Mouse (Mus musculus) hindbrain, postnatal 0 days (tissue): ENCODE measurements around the gene Cenpq. TPM values are rescaled to one million over a fixed set of nuclear protein-coding genes. Genes with fewer than 3 reads are reported as not detected.
A peak's percentile ranks its signal among the peaks of the same experiment; 100 is the strongest.

Experiments used
- ATAC-seq: fragments of 200-750 bp; cut with Nextera tagmentation; 2 replicates; pipeline ENCODE4 v1.8.0; 2017; ENCODE audit warnings: mild to moderate bottlenecking, moderate TSS enrichment, moderate library complexity
- DNase-seq: peaks from one replicate; pipeline ENCODE4 v3.0.0-alpha.2; 2015; ENCODE audit warnings: low spot score
- H3K27ac ChIP-seq: fragments of 300-500 bp; sonication (generic); 2 replicates; pipeline ENCODE4 v1.5.1; 2014; ENCODE audit warnings: mild to moderate bottlenecking
- H3K27me3 ChIP-seq: fragments of 300-500 bp; sonication (generic); 2 replicates; pipeline ENCODE4 v1.6.1; 2014; ENCODE audit warnings: low read length, mixed read lengths; ENCODE audit not compliant: insufficient read depth
- H3K36me3 ChIP-seq: fragments of 300-500 bp; sonication (generic); 2 replicates; pipeline ENCODE4 v1.6.1; 2014; ENCODE audit warnings: low read length, mixed read lengths; ENCODE audit not compliant: insufficient read depth
- H3K4me1 ChIP-seq: fragments of 300-500 bp; sonication (generic); 2 replicates; pipeline ENCODE4 v1.6.1; 2014; ENCODE audit warnings: antibody characterized with exemption, low read length, mixed read lengths; ENCODE audit not compliant: insufficient read depth
- H3K4me2 ChIP-seq: fragments of 300-500 bp; sonication (generic); 2 replicates; pipeline ENCODE4 v1.6.1; 2014; ENCODE audit warnings: low read depth, mild to moderate bottlenecking, low read length, moderate library complexity, mixed read lengths
- H3K4me3 ChIP-seq: fragments of 300-500 bp; sonication (generic); 2 replicates; pipeline ENCODE4 v1.5.1; 2014; ENCODE audit warnings: low read length
- H3K9ac ChIP-seq: fragments of 300-500 bp; sonication (generic); replicated peaks from 2 replicates; pipeline ENCODE4 v1.6.1; 2014; ENCODE audit warnings: mild to moderate bottlenecking, low read length, moderate library complexity, mixed read lengths
- H3K9me3 ChIP-seq: fragments of 300-500 bp; sonication (generic); 2 replicates; pipeline ENCODE4 v1.6.1; 2016; ENCODE audit warnings: low read length, mixed read lengths
- CTCF ChIP-seq: IDR thresholded peaks from 2 replicates; pipeline ENCODE4 v1.5.1; 2016; ENCODE audit warnings: antibody characterized with exemption, control low read depth, low read depth
- WGBS: fragments of 180-500 bp; shearing (Covaris S2); extraction: QIAGEN DNeasy Blood & Tissue Kit; methylation state at CpG from one replicate; pipeline ENCODE4 v1.1.7; 2014; 5-methylcytosine and 5-hydroxymethylcytosine counted together
- polyA plus RNA-seq: library from polyadenylated mRNA; unstranded; fragments of >200 nt; fragmentation: Nextera tagmentation; extraction: Ambion mirVana; gene quantifications from 2 replicates; pipeline ENCODE4 v1.2.1, GENCODE M21; 2015
- total RNA-seq: library from RNA; depleted of rRNA; stranded (reverse); fragments of >200 nt; gene quantifications from 2 replicates; pipeline ENCODE4 v1.2.3, GENCODE M21; 2014

Gene Cenpq
- total and polyA plus RNA-seq, 2 experiments from 2014 or later = 4.7 to 12.4 TPM

- WGBS = 6% methylated on average over 14 of the region's 14 CpGs
- ATAC-seq = peak; percentile 78
- peak; percentile 20 for DNase-seq
Measured at GRCm38 (mm10) chr17:40904721-40905154, 30.1 kb downstream of the Cenpq start.

GRCm38 (mm10) chr17:40904056-40904597 is 30.7 kb downstream of the Cenpq start:
- Histone ChIP-seq H3K4me1 (no peaks in the 10 kb centered on the region), H3K4me3 (no peak overlapping the region), H3K27ac (no peak overlapping the region), H3K4me2 (peak overlapping the region; percentile 48), H3K9ac (no peak overlapping the region), H3K9me3 (no peaks in the 10 kb centered on the region), H3K27me3 (no peaks in the 10 kb centered on the region), H3K36me3 (no peaks in the 10 kb centered on the region)
- DNase-seq = peak; percentile 4
- 5% methylated on average over 11 of the region's 11 CpGs for WGBS
- peak; percentile 36 for ATAC-seq
- TF ChIP-seq CTCF = no peak

More at GRCm38 (mm10) chr17:40904721-40905154, 30.1 kb downstream of the Cenpq start:
- Histone ChIP-seq H3K9me3 (no peaks in the 10 kb centered on the region), H3K4me3 (peak overlapping the region; percentile 18), H3K4me1 (no peaks in the 10 kb centered on the region), H3K4me2 (peak overlapping the region; percentile 48), H3K27me3 (no peaks in the 10 kb centered on the region), H3K9ac (no peak overlapping the region), H3K27ac (no peak overlapping the region), H3K36me3 (no peaks in the 10 kb centered on the region)
- no peak for TF ChIP-seq CTCF

GRCm38 (mm10) chr17:40903345-40903744 is 31.5 kb downstream of the Cenpq start:
- WGBS = 65% methylated on average over 4 of the region's 4 CpGs
- ATAC-seq = no peak
- Histone ChIP-seq H3K27me3 (no peaks in the 10 kb centered on the region), H3K27ac (no peak overlapping the region), H3K9me3 (no peaks in the 10 kb centered on the region), H3K4me1 (no peaks in the 10 kb centered on the region), H3K4me2 (no peak overlapping the region), H3K9ac (no peak overlapping the region), H3K36me3 (no peaks in the 10 kb centered on the region), H3K4me3 (no peak overlapping the region)
- no peak for DNase-seq
- no peak for TF ChIP-seq CTCF

- WGBS = 40% methylated on average over 4 of the region's 4 CpGs
- Histone ChIP-seq H3K27ac (no peak overlapping the region), H3K4me1 (no peaks in the 10 kb centered on the region), H3K27me3 (no peaks in the 10 kb centered on the region), H3K36me3 (no peaks in the 10 kb centered on the region), H3K9me3 (no peaks in the 10 kb centered on the region), H3K4me3 (no peak overlapping the region), H3K4me2 (no peak overlapping the region), H3K9ac (no peak overlapping the region)
- no peak for DNase-seq
- no peak for TF ChIP-seq CTCF
- ATAC-seq = no peak
Measured at GRCm38 (mm10) chr17:40899783-40900363, 35.0 kb downstream of the Cenpq start.

GRCm38 (mm10) chr17:40896863-40897262 is 38.0 kb downstream of the Cenpq start:
- 78% methylated on average over 1 of the region's 1 CpGs for WGBS
- DNase-seq = peak; percentile 72

GRCm38 (mm10) chr17:40887849-40888536 is 46.9 kb downstream of the Cenpq start:
- WGBS = 80% methylated on average over 4 of the region's 4 CpGs
- no peaks in the 10 kb centered on the region for H3K9me3 ChIP-seq

More at GRCm38 (mm10) chr17:40896863-40897262, 38.0 kb downstream of the Cenpq start:
- H3K4me2 ChIP-seq = no peak overlapping the region
- no peak overlapping the region for H3K27ac ChIP-seq
- H3K27me3 ChIP-seq = no peaks in the 10 kb centered on the region
- ATAC-seq = 0 out of 2 replicates have a peak, but pooled peaks have one; percentile 51
- H3K9me3 ChIP-seq = no peaks in the 10 kb centered on the region
- H3K4me1 ChIP-seq = no peaks in the 10 kb centered on the region
- H3K9ac ChIP-seq = no peak overlapping the region
- no peaks in the 10 kb centered on the region for H3K36me3 ChIP-seq
- TF ChIP-seq CTCF = peak; percentile 65
- H3K4me3 ChIP-seq = no peak overlapping the region

GRCm38 (mm10) chr17:40885155-40885554 is 49.7 kb downstream of the Cenpq start:
- H3K27ac ChIP-seq = no peak overlapping the region
- WGBS = 85% methylated on average over 4 of the region's 4 CpGs
- no peak for TF ChIP-seq CTCF

More at GRCm38 (mm10) chr17:40887849-40888536, 46.9 kb downstream of the Cenpq start:
- no peak overlapping the region for H3K9ac ChIP-seq
- no peaks in the 10 kb centered on the region for H3K36me3 ChIP-seq
- no peak overlapping the region for H3K4me2 ChIP-seq
- DNase-seq (no peak), ATAC-seq (no peak)
- H3K27ac ChIP-seq = no peak overlapping the region
- no peak for TF ChIP-seq CTCF
- no peak overlapping the region for H3K4me3 ChIP-seq
- H3K4me1 ChIP-seq = no peaks in the 10 kb centered on the region
- H3K27me3 ChIP-seq = no peaks in the 10 kb centered on the region

More at GRCm38 (mm10) chr17:40885155-40885554, 49.7 kb downstream of the Cenpq start:
- ATAC-seq (no peak), DNase-seq (no peak)
- Histone ChIP-seq H3K9ac (no peak overlapping the region), H3K4me1 (no peaks in the 10 kb centered on the region), H3K9me3 (no peaks in the 10 kb centered on the region), H3K27me3 (no peaks in the 10 kb centered on the region), H3K4me3 (no peak overlapping the region), H3K36me3 (no peaks in the 10 kb centered on the region), H3K4me2 (no peak overlapping the region)
